Mouse (Mus musculus): Measurements from ENCODE around the gene Hsh2d.

DNA sequence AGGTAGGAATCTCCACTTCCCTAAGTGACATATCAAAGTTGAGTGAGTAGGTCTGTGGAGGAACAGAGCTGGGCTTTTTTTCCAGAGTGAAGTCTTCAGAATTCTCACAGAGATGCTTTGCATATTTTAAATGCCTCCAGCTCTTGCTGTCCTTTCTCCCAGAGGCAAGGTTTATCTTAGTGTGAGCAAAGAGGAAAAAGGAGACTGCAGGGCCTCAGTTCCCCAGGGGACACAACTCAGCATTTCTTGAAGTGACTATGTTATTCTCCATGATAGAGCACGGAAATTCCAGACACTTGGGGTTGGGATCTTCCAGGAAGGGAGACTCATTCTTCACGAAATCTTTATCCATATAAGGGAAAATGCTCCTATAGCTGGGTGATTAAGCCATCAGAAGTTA is 42.2 kb upstream of the Hsh2d start:
- TF ChIP-seq CTCF (IDR thresholded peaks at IDR 0.05; ENCODE audit: low read depth, low read length) (no peak), TAL1 (conservative IDR thresholded peaks at IDR 0.05; ENCODE audit: low read depth, low read length) (no peak), GATA1 (IDR thresholded peaks at IDR 0.05; ENCODE audit: borderline replicate concordance, low read length) (no peak)

Measured in G1E (cell line).